Mouse (Mus musculus): ENCODE measurements around the gene Gm3526.
"Not testable (repeated sequence)": the region's sequence is repeated elsewhere in the genome, so short reads cannot be mapped to it uniquely, and the experiment has no call there.

Gm3526 gene

GRCm38 (mm10) chr14:5260480-5260879 lies at the start of gene Gm3526:
Gene Gm3526, minus strand, starts transcription at chr14:5260580.
- DNase-seq (ENCODE audit: low read depth, low spot score): not testable (repeated sequence)
